Mouse (Mus musculus) C2C12 (cell line): Measurements from ENCODE around the gene Abhd2. TPM values are rescaled to one million over a fixed set of nuclear protein-coding genes. Genes with fewer than 3 reads are reported as not detected.
A peak's percentile ranks its signal among the peaks of the same experiment; 100 is the strongest.

Source experiments
- H3K27me3 ChIP-seq: one replicate; pipeline ENCODE4 v1.6.1; 2011; ENCODE audit not compliant: control insufficient read depth, insufficient read depth, insufficient read length
- H3K36me3 ChIP-seq: one replicate; pipeline ENCODE4 v1.6.1; 2011; ENCODE audit not compliant: control insufficient read depth, insufficient read depth
- H3K4me3 ChIP-seq: one replicate; pipeline ENCODE4 v1.5.1; 2011; ENCODE audit warnings: mild to moderate bottlenecking, control low read depth; ENCODE audit not compliant: poor library complexity, insufficient read depth, severe bottlenecking
- H3K79me2 ChIP-seq: one replicate; pipeline ENCODE4 v1.6.1; 2011; ENCODE audit not compliant: control insufficient read depth, insufficient read depth
- H3K79me3 ChIP-seq: one replicate; pipeline ENCODE4 v1.6.1; 2011; ENCODE audit warnings: low read depth, control low read depth
- H3ac ChIP-seq: one replicate; pipeline ENCODE3; 2011; ENCODE audit warnings: low read depth; ENCODE audit not compliant: control insufficient read depth, insufficient read length
- CEBPB ChIP-seq: IDR thresholded peaks from one replicate; pipeline ENCODE4 v1.6.1; 2011; ENCODE audit warnings: low read depth, mild to moderate bottlenecking, control low read depth, moderate library complexity
- CTCF ChIP-seq: IDR thresholded peaks from one replicate; pipeline ENCODE4 v1.5.1; 2011; ENCODE audit not compliant: control insufficient read depth, insufficient read depth, insufficient read length
- FOSL1 ChIP-seq: IDR thresholded peaks from one replicate; pipeline ENCODE4 v1.8.0; 2011; ENCODE audit warnings: mild to moderate bottlenecking, low read length; ENCODE audit not compliant: poor library complexity, insufficient read depth, severe bottlenecking
- MAX ChIP-seq: IDR thresholded peaks from one replicate; pipeline ENCODE4 v1.6.1; 2011; ENCODE audit warnings: mild to moderate bottlenecking, control low read depth
- MYOD1 ChIP-seq: IDR thresholded peaks from one replicate; pipeline ENCODE4 v1.6.1; 2011; ENCODE audit warnings: low read depth; ENCODE audit not compliant: control insufficient read depth, insufficient read length
- MYOG ChIP-seq: IDR thresholded peaks from one replicate; pipeline ENCODE4 v1.6.1; 2011; ENCODE audit not compliant: control insufficient read depth, insufficient read length; ENCODE audit errors: extremely low read depth
- USF1 ChIP-seq: IDR thresholded peaks from one replicate; pipeline ENCODE4 v1.6.1; 2011; ENCODE audit warnings: low read depth, mild to moderate bottlenecking, control low read depth, moderate library complexity
- polyA plus RNA-seq: library from polyadenylated mRNA; unstranded; fragments of >200 nt; fragmentation: generic; extraction: Trizol; gene quantifications from one replicate; pipeline ENCODE4 v1.2.1, GENCODE M21; 2012; ENCODE audit warnings: missing spikeins

Abhd2 gene
- polyA plus RNA-seq, 1 experiment, result 28.3 TPM

- Histone ChIP-seq H3K79me3 (no peaks in the 10 kb centered on the region), H3ac (no peak overlapping the region), H3K79me2 (no peaks in the 10 kb centered on the region)
These were observed 25.1 kb upstream of the Abhd2 start for GRCm38 (mm10) chr7:79247881-79248389.

GRCm38 (mm10) chr7:79249581-79249980 lies 23.4 kb upstream of the Abhd2 start:
- Histone ChIP-seq H3K36me3 (no peaks in the 10 kb centered on the region), H3ac (no peak overlapping the region), H3K79me2 (no peaks in the 10 kb centered on the region), H3K79me3 (no peaks in the 10 kb centered on the region), H3K4me3 (no peak overlapping the region), H3K27me3 (no peaks in the 10 kb centered on the region)
- TF ChIP-seq MAX, result no peak
- no peak for TF ChIP-seq CTCF
- TF ChIP-seq MYOD1, result no peak
- TF ChIP-seq USF1, result no peak
- no peak for TF ChIP-seq MYOG
- no peak for TF ChIP-seq FOSL1
- TF ChIP-seq CEBPB, result no peak

More at GRCm38 (mm10) chr7:79247881-79248389, 25.1 kb upstream of the Abhd2 start:
- no peaks in the 10 kb centered on the region for H3K36me3 ChIP-seq
- no peak overlapping the region for H3K4me3 ChIP-seq
- no peaks in the 10 kb centered on the region for H3K27me3 ChIP-seq
- TF ChIP-seq CEBPB, result no peak
- no peak for TF ChIP-seq MYOD1

GRCm38 (mm10) chr7:79254248-79254888 lies 18.6 kb upstream of the Abhd2 start:
- no peak overlapping the region for H3K4me3 ChIP-seq
- TF ChIP-seq MYOD1 (peak; percentile 5), FOSL1 (no peak)
- H3K79me3 ChIP-seq, result no peaks in the 10 kb centered on the region
- H3K36me3 ChIP-seq, result no peaks in the 10 kb centered on the region
- H3ac ChIP-seq, result no peak overlapping the region
- no peaks in the 10 kb centered on the region for H3K79me2 ChIP-seq
- no peaks in the 10 kb centered on the region for H3K27me3 ChIP-seq

GRCm38 (mm10) chr7:79255350-79255749 lies 17.6 kb upstream of the Abhd2 start:
- Histone ChIP-seq H3K79me3 (no peaks in the 10 kb centered on the region), H3K36me3 (no peaks in the 10 kb centered on the region), H3K27me3 (no peaks in the 10 kb centered on the region), H3K4me3 (no peak overlapping the region), H3ac (no peak overlapping the region), H3K79me2 (no peaks in the 10 kb centered on the region)
- TF ChIP-seq MYOD1 (no peak), MAX (peak; percentile 32), MYOG (no peak), CEBPB (no peak)

- H3K27me3 ChIP-seq, result no peaks in the 10 kb centered on the region
- H3K79me3 ChIP-seq, result no peaks in the 10 kb centered on the region
- H3K79me2 ChIP-seq, result no peaks in the 10 kb centered on the region
- TF ChIP-seq CEBPB, result no peak
- no peak for TF ChIP-seq MAX
- no peak for TF ChIP-seq MYOG
- no peak for TF ChIP-seq USF1
- no peak for TF ChIP-seq CTCF
- TF ChIP-seq MYOD1, result no peak
- TF ChIP-seq FOSL1, result no peak
- H3K36me3 ChIP-seq, result no peaks in the 10 kb centered on the region
- no peak overlapping the region for H3K4me3 ChIP-seq
- H3ac ChIP-seq, result no peak overlapping the region
These were observed 17.2 kb upstream of the Abhd2 start for GRCm38 (mm10) chr7:79255752-79256151.

- TF ChIP-seq CTCF (no peak), MYOG (no peak), USF1 (no peak), MYOD1 (no peak), FOSL1 (no peak), CEBPB (no peak), MAX (no peak)
- Histone ChIP-seq H3K79me3 (no peaks in the 10 kb centered on the region), H3ac (no peak overlapping the region), H3K27me3 (no peaks in the 10 kb centered on the region), H3K36me3 (no peaks in the 10 kb centered on the region), H3K4me3 (no peak overlapping the region), H3K79me2 (no peaks in the 10 kb centered on the region)
These were observed 16.3 kb upstream of the Abhd2 start for GRCm38 (mm10) chr7:79256716-79257115.
